Mouse (Mus musculus) embryo, embryonic 11 days (tissue): Measurements from ENCODE around the gene Plekhm1.

Source experiments
- DNase-seq: peaks from one replicate; pipeline ENCODE4 v3.0.0-alpha.2; 2015

Gene Plekhm1

GRCm38 (mm10) chr11:103359841-103360641 lies 52.4 kb downstream of the Plekhm1 start:
- peak; percentile 93 for DNase-seq

DNA sequence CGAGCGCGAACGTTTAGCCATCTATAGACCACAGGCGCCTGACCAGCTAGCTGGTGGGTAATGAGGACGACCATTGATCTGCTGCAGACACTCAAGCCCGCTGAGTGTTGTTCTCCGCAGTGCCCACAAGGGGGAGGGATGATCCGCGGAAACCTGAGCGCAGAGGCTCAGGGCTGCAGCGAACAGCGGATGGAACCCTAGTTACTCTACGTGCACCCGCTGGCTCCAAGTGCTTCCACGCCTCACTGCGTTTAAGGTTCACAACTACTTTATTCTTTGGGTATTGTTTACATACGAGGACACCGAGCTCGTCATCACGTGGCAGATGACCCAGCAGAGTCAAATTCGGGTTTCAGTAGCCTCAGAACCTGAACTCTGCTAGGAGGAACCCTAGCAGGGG lies 53.4 kb downstream of the Plekhm1 start:
- peak; percentile 90 for DNase-seq

DNA sequence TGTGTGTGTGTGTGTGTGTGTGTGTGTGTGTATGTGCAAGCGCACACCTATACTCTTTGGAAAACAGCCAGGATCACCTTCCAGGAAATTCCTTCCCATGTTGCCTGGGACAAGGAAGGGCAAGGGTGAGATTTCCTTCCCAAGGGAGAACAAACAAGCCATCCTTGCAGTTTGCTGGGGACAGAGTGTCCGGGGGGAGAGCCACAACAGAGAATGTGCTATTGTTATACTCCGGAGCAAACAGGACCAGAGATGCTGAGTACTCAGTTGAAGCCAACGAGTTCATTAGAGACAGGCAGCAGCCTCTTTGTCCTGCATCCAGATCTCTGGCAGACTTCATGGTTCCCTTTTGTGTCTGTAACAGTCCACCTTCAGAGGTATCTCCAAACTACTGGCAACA lies 54.2 kb downstream of the Plekhm1 start:
- DNase-seq = no peak

- no peak for DNase-seq
Measured at GRCm38 (mm10) chr11:103357710-103358109, 54.8 kb downstream of the Plekhm1 start.

- DNase-seq = no peak
Measured at GRCm38 (mm10) chr11:103356938-103357670, 55.4 kb downstream of the Plekhm1 start.

- no peak for DNase-seq
Measured at GRCm38 (mm10) chr11:103356032-103356571, 56.4 kb downstream of the Plekhm1 start.

- peak; percentile 26 for DNase-seq
Measured at GRCm38 (mm10) chr11:103355251-103355650, 57.2 kb downstream of the Plekhm1 start.

GRCm38 (mm10) chr11:103354033-103354432 lies 58.5 kb downstream of the Plekhm1 start:
- no peak for DNase-seq

DNA sequence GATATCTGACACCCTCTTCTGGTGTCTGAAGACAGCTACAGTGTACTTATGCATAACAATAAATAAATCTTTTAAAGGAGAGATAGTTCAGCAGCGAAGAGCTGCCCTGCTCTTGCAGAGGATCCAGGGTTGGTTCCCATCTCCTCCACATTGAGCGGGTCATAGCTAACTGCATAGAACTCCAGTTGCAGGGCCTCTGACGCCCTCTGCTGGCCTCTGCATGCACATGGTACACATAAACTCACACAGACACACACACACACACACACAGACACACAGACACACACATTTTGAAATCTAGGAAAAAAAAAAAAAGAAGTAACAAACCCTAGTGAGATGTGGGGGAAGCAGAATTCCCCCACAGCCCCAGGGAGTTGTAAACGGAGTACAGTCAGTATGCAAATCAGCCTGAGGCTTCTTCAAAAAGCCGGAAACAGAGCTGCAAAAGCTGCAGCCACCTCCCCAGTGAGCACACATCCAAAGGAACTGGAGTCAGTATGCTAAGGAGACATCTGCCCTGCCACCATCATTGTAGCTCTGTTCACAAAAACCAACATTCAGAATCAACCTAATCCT lies 60.2 kb downstream of the Plekhm1 start:
- no peak for DNase-seq

DNA sequence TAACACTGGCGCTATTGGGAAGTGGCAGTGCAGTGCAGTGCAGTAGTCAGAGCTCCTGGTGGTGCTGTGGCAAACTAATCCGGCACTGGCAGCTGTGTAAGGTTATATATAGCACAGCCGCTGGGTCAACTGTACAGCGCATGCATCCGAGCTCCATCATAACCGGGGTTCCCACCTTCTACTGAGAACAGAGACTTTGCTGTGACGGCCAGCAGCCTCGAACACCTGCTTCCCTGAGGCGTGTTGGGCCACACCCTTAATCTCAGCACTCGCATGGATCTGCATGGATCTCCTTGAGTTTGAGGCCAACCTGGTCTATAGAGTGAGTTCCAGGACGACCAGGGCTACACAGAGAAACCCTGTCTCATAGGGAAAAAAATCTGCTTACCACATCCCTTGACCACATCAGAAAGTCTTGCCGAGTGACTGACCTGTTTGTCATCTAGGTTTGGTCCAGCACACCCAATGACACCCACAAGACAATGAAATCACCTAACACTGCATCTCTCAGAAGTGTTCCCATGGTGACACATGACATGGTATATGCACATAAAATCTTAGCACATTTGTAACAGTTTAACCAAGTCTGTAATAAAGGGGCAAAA lies 61.7 kb downstream of the Plekhm1 start:
- DNase-seq = no peak

DNA sequence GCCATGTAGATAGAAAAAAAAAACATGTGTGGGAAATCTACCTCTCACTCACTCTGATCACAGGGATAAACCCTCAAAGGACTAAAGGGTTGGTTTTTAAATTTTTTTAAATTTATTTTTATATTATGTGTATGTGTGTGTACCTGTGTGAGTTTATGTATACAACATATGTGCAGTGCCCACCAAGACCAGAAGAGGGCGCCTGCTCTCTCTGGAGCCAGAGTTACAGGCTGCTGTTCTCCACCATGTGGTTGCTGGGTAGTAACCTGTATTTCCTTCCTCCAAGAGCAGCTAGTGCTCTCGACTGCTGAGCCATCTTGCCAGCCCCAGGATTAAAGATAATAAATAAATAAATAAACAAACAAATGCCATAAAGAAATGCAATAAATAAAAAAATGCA lies 62.8 kb downstream of the Plekhm1 start:
- no peak for DNase-seq

- no peak for DNase-seq
Measured at GRCm38 (mm10) chr11:103346657-103347056, 65.8 kb downstream of the Plekhm1 start.

DNA sequence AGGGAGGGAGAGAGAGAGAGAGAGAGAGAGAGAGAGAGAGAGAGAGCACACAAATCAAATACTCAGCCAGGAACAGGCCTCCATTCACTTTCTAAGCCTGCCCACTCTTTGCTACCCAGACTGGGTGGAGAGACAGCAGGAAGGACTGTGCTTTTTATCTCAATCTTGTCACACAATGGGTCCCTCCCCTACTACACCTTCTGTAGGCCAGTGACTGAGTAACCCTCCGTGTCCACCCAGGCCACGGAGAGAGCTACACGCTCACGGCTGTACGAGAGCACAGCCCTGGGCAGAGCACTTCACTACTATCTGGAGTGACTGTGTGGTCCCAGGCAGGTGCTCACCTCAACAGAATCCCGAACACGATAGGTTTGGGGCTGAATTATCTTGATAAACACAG lies 66.3 kb downstream of the Plekhm1 start:
- no peak for DNase-seq

- DNase-seq = no peak
Measured at GRCm38 (mm10) chr11:103345408-103346091, 66.9 kb downstream of the Plekhm1 start.

DNA sequence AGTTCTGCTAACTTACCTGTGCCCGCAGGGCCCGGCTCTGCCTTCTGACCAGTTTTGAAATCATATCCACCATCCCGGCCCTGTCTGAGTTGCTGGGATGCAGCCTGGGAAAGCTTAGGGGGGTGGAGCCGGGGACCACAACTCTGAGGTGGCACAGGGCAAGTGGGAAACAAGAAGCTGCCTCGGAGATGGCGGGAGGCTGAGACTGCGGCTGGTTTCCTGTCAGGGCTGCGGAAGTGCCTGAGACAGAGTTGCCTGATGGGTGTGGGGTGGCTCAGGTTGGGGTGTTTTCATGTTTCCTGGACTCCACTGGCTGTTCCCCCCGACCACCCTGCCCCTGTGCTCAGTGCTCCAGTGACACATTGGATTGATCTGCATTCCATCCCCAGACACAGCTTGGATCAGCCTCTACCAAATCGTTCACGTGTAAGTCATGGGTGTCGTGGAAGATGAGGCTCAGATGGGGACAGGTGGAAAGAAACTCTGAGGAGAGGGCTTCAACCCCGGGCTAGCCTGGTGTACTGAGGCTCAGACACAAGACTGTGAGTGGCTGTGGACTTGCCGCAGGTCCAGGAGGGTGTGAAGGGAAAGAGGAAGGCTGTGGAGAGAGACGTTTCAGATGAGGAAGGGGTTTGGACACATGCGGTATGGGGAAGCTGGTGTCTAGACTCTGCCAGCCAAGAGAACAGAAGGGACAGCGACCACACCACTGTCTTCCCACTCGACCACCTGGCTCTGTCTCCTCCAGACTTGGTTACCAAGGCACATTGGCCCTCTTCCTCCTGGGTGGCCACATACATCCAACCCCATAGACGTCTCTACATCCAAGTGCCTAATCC lies 67.8 kb downstream of the Plekhm1 start:
- no peak for DNase-seq

DNA sequence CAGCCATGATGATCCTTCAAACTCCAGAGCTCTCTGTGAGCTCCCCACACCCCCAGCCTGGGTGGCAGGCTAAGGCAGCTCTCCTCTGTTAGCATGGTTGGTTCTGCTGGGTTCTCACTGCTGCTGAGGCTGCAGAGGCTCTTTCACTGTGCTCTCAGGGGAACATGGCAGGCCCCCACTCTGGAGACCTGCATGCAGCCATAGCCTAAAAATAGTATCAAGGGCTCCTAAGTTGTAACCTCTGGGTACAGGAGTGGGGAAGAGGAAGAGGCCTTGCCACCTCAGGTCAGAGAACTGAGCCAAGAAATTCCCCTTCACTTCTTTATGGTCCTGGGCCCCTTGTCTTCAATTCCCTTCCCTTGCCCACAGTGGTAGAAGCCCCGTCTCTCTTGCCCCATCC lies 68.6 kb downstream of the Plekhm1 start:
- DNase-seq = no peak

DNA sequence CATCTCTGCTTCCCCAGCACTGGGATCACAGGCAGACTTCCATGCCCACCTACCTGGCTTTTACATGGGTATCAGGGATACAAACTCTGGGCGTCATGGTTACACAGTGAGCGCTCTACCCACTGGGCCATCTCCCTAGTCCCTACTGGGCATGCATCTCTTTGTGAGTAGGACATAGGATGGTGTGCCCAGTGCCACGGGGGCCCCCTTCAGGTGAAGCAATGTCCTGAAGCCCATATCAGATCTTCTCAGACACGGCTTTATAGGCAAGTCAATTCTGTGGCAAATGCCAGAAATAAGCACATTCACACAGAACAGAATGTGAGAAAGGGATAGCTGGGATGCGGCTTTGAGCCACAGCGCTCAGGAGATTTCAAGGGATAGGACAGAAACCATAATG lies 69.4 kb downstream of the Plekhm1 start:
- DNase-seq = no peak

DNA sequence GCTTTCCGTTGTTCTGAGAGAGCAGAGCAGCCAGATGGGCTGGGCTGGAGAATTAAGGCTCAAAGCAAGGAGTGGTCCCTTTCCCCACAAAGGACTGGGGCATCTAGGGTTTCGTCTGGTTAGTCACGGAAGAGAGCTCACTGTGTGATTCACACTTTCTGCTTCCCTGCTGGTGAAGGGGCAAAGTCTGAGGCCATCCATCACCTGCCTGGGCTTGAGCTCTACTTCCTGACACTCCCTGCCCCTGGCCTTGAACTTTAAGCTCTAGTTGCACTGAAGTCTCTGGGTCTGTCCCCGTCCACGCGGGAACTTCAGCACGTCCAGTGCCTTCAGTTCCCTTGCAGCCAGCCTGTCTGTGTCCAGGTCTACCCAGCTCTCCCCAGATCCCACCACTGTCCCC lies 71.8 kb downstream of the Plekhm1 start:
- no peak for DNase-seq

DNA sequence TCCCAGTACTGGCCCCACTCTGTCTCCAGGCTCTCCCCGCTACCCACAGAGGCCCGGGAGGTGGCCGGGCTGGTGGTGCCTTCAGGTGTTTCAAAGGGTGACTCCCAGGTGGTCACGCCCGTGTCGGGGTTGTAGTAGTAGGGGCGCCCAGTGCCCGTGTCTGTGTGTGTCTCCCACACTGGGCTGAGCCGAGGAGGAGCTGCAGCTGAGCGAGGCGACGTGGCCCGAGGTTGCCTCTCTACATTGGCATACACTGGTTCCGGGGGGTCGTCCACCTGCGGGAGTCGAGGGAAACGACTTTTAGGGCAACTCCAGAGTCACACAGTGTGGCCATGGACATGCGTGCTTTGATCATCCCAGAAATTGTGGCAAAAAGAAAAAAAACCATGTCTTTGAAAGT lies 72.4 kb downstream of the Plekhm1 start:
- no peak for DNase-seq

- peak; percentile 41 for DNase-seq
Measured at GRCm38 (mm10) chr11:103339414-103340119, 72.9 kb downstream of the Plekhm1 start.

- DNase-seq = no peak
Measured at GRCm38 (mm10) chr11:103338671-103339070, 73.8 kb downstream of the Plekhm1 start.
